Mouse (Mus musculus) stomach, embryonic 16.5 days (tissue): ENCODE measurements around the gene Agtr1b. TPM values are rescaled to one million over a fixed set of nuclear protein-coding genes. Genes with fewer than 3 reads are reported as not detected.

Experiments
- ATAC-seq: fragments of 200-750 bp; cut with Nextera tagmentation; 2 replicates; pipeline ENCODE4 v1.8.0; 2017; ENCODE audit warnings: moderate number of reproducible peaks, moderate TSS enrichment; ENCODE audit not compliant: insufficient read depth, low FRiP score
- H3K27ac ChIP-seq: fragments of 300-500 bp; sonication (generic); 2 replicates; pipeline ENCODE4 v1.5.1; 2014; ENCODE audit warnings: low read length
- H3K27me3 ChIP-seq: fragments of 300-500 bp; sonication (generic); 2 replicates; pipeline ENCODE4 v1.6.1; 2014; ENCODE audit warnings: low read length, control low read depth, mixed read lengths; ENCODE audit not compliant: control insufficient read depth, insufficient read depth
- H3K36me3 ChIP-seq: fragments of 300-500 bp; sonication (generic); 2 replicates; pipeline ENCODE4 v1.6.1; 2014; ENCODE audit warnings: low read length; ENCODE audit not compliant: control insufficient read depth, insufficient read depth
- H3K4me1 ChIP-seq: fragments of 300-500 bp; sonication (generic); 2 replicates; pipeline ENCODE4 v1.6.1; 2014; ENCODE audit warnings: low read length, control low read depth, mixed read lengths; ENCODE audit not compliant: control insufficient read depth, insufficient read depth
- H3K4me2 ChIP-seq: fragments of 300-500 bp; sonication (generic); 2 replicates; pipeline ENCODE4 v1.6.1; 2014; ENCODE audit warnings: low read depth, low read length, mixed read lengths
- H3K4me3 ChIP-seq: fragments of 300-500 bp; sonication (generic); replicated peaks from 2 replicates; pipeline ENCODE4 v1.5.1; 2014; ENCODE audit warnings: mild to moderate bottlenecking, low read length
- H3K9ac ChIP-seq: fragments of 300-500 bp; sonication (generic); 2 replicates; pipeline ENCODE4 v1.6.1; 2014; ENCODE audit warnings: low read length
- H3K9me3 ChIP-seq: fragments of 300-500 bp; sonication (generic); replicated peaks from 2 replicates; pipeline ENCODE4 v1.6.1; 2016; ENCODE audit warnings: low read length, control low read depth; ENCODE audit not compliant: control insufficient read depth
- WGBS: fragments of 180-500 bp; shearing (Covaris S2); extraction: QIAGEN DNeasy Blood & Tissue Kit; methylation state at CpG from one replicate; pipeline ENCODE4 v1.1.7; 2014; 5-methylcytosine and 5-hydroxymethylcytosine counted together
- polyA plus RNA-seq: library from polyadenylated mRNA; unstranded; fragments of >200 nt; fragmentation: Nextera tagmentation; extraction: Ambion mirVana; gene quantifications from 2 replicates; pipeline ENCODE4 v1.2.1, GENCODE M21; 2015

The Agtr1b gene
- polyA plus RNA-seq, result 3.6 and 3.7 TPM in 2 replicates

- Histone ChIP-seq H3K4me2 (peak within 1 kb of the TSS; percentile 49), H3K4me1 (0 out of 2 replicates have a peak, but pooled peaks cover 5% of the 10 kb centered on the region), H3K9ac (peak within 1 kb of the TSS; percentile 63), H3K9me3 (no peaks in the 10 kb centered on the region), H3K36me3 (no peaks in the 10 kb centered on the region), H3K27me3 (no peaks in the 10 kb centered on the region), H3K4me3 (peak within 1 kb of the TSS; percentile 42), H3K27ac (peak within 1 kb of the TSS; percentile 67)
- 10% methylated on average over 19 of the region's 19 CpGs for WGBS
- peak; percentile 91 for ATAC-seq
Measured at GRCm38 (mm10) chr3:20366558-20367522, at the start of gene Agtr1b. Gene Agtr1b, minus strand, starts transcription at chr3:20367177.

GRCm38 (mm10) chr3:20353598-20353997 is 13.4 kb downstream of the Agtr1b start:
- Histone ChIP-seq H3K27ac (peak overlapping the region; percentile 35; the same call in 1 of the 2 replicates), H3K9me3 (no peaks in the 10 kb centered on the region), H3K4me2 (no peak overlapping the region), H3K4me1 (0 out of 2 replicates have a peak, but pooled peaks cover 5% of the 10 kb centered on the region), H3K9ac (no peak overlapping the region), H3K27me3 (no peaks in the 10 kb centered on the region), H3K36me3 (no peaks in the 10 kb centered on the region), H3K4me3 (no peak overlapping the region)
- no peak for ATAC-seq

- Histone ChIP-seq H3K36me3 (no peaks in the 10 kb centered on the region), H3K27ac (no peak overlapping the region), H3K4me1 (0 out of 2 replicates have a peak, but pooled peaks cover 4% of the 10 kb centered on the region), H3K9me3 (no peaks in the 10 kb centered on the region), H3K9ac (no peak overlapping the region), H3K27me3 (no peaks in the 10 kb centered on the region), H3K4me2 (no peak overlapping the region), H3K4me3 (no peak overlapping the region)
- no peak for ATAC-seq
Measured at GRCm38 (mm10) chr3:20348206-20348605, 18.8 kb downstream of the Agtr1b start.

- no peak for ATAC-seq
Measured at GRCm38 (mm10) chr3:20340402-20340801, 26.6 kb downstream of the Agtr1b start.

GRCm38 (mm10) chr3:20334681-20335080 is 32.3 kb downstream of the Agtr1b start:
- Histone ChIP-seq H3K36me3 (no peaks in the 10 kb centered on the region), H3K9me3 (no peaks in the 10 kb centered on the region), H3K27ac (no peak overlapping the region), H3K27me3 (no peaks in the 10 kb centered on the region), H3K4me2 (no peak overlapping the region), H3K4me3 (no peak overlapping the region), H3K9ac (no peak overlapping the region), H3K4me1 (no peaks in the 10 kb centered on the region)
- ATAC-seq, result no peak
- WGBS, result 63% methylated on average over 5 of the region's 5 CpGs

More at GRCm38 (mm10) chr3:20340402-20340801, 26.6 kb downstream of the Agtr1b start:
- no peak overlapping the region for H3K4me3 ChIP-seq
- no peak overlapping the region for H3K27ac ChIP-seq
- H3K4me2 ChIP-seq, result no peak overlapping the region
- no peak overlapping the region for H3K9ac ChIP-seq
- no peaks in the 10 kb centered on the region for H3K4me1 ChIP-seq
- H3K27me3 ChIP-seq, result no peaks in the 10 kb centered on the region
- no peaks in the 10 kb centered on the region for H3K9me3 ChIP-seq
- H3K36me3 ChIP-seq, result no peaks in the 10 kb centered on the region
- 94% methylated on average over 1 of the region's 1 CpGs for WGBS

GRCm38 (mm10) chr3:20317233-20317632 is 49.7 kb downstream of the Agtr1b start:
- Histone ChIP-seq H3K4me2 (no peak overlapping the region), H3K4me1 (no peaks in the 10 kb centered on the region), H3K27ac (no peak overlapping the region), H3K9me3 (no peaks in the 10 kb centered on the region), H3K27me3 (no peaks in the 10 kb centered on the region), H3K4me3 (no peak overlapping the region), H3K9ac (no peak overlapping the region), H3K36me3 (no peaks in the 10 kb centered on the region)
- ATAC-seq, result no peak
- 42% methylated on average over 1 of the region's 1 CpGs for WGBS

GRCm38 (mm10) chr3:20309142-20309541 is 57.8 kb downstream of the Agtr1b start:
- Histone ChIP-seq H3K4me1 (no peaks in the 10 kb centered on the region), H3K36me3 (no peaks in the 10 kb centered on the region), H3K9ac (no peak overlapping the region), H3K27me3 (no peaks in the 10 kb centered on the region), H3K4me2 (no peak overlapping the region), H3K4me3 (no peak overlapping the region), H3K9me3 (no peaks in the 10 kb centered on the region), H3K27ac (no peak overlapping the region)
- WGBS, result 71% methylated on average over 4 of the region's 4 CpGs
- ATAC-seq, result no peak

GRCm38 (mm10) chr3:20307256-20307655 is 59.7 kb downstream of the Agtr1b start:
- Histone ChIP-seq H3K4me1 (no peaks in the 10 kb centered on the region), H3K4me3 (no peak overlapping the region), H3K9me3 (no peaks in the 10 kb centered on the region), H3K27ac (peak overlapping the region; percentile 17; the same call in 1 of the 2 replicates), H3K9ac (no peak overlapping the region), H3K36me3 (no peaks in the 10 kb centered on the region), H3K27me3 (no peaks in the 10 kb centered on the region), H3K4me2 (no peak overlapping the region)
- WGBS, result 60% methylated on average over 4 of the region's 4 CpGs
- peak; percentile 80; the same call in 1 of the 2 replicates for ATAC-seq

- no peak overlapping the region for H3K4me2 ChIP-seq
- H3K9ac ChIP-seq, result no peak overlapping the region
- ATAC-seq, result peak; percentile 71
- no peaks in the 10 kb centered on the region for H3K4me1 ChIP-seq
- no peaks in the 10 kb centered on the region for H3K27me3 ChIP-seq
- no peak overlapping the region for H3K27ac ChIP-seq
- no peaks in the 10 kb centered on the region for H3K36me3 ChIP-seq
- H3K9me3 ChIP-seq, result no peaks in the 10 kb centered on the region
- 42% methylated on average over 2 of the region's 2 CpGs for WGBS
- no peak overlapping the region for H3K4me3 ChIP-seq
Measured at GRCm38 (mm10) chr3:20304758-20305352, 62.1 kb downstream of the Agtr1b start.
